Mouse (Mus musculus) 3134 (cell line): ENCODE measurements around the gene Suclg1.

Experiments
- DNase-seq: peaks from one replicate; pipeline ENCODE4 v3.0.0-alpha.2; 2011; ENCODE audit warnings: low spot score; ENCODE audit not compliant: insufficient read length; ENCODE audit errors: extremely low read depth

Gene Suclg1

GRCm38 (mm10) chr6:73314923-73315603, 66.9 kb downstream of the Suclg1 start:
- DNase-seq, result no peak

- DNase-seq, result no peak
Measured at GRCm38 (mm10) chr6:73322306-73322705, 74.1 kb downstream of the Suclg1 start.
